Mouse (Mus musculus) left cerebral cortex, adult 2 months (tissue): ENCODE data around the gene Polr2g. TPM values are rescaled to one million over a fixed set of nuclear protein-coding genes. Genes with fewer than 3 reads are reported as not detected.

ENCODE experiments used
- DNase-seq, 2 experiments: peaks; one replicate each; pipeline ENCODE4 v3.0.0; 2021 to 2022; ENCODE audit warnings: low spot score in 2 of 2, mixed read lengths in 1 of 2; ENCODE audit errors: extremely low spot score in 1 of 2
- H3K27ac ChIP-seq: fragments of 200-600 bp; 2 replicates; pipeline ENCODE4 v1.8.1; 2022
- H3K4me3 ChIP-seq: fragments of 200-600 bp; 2 replicates; pipeline ENCODE4 v1.8.1; 2022
- CTCF ChIP-seq: fragments of 200-600 bp; IDR thresholded peaks from 2 replicates; pipeline ENCODE4 v1.8.1; 2022; ENCODE audit warnings: antibody characterized with exemption, mild to moderate bottlenecking, moderate library complexity
- intact Hi-C: fragments of 180-260 bp; cut with DNase I; formaldehyde crosslinking; loops from one replicate; pipeline ENCODE4 v1.15.1; 2025
- total RNA-seq, 2 experiments: library from RNA; stranded (reverse); gene quantifications; 2 replicates each; pipeline ENCODE4 v1.2.3; 2021

Polr2g gene
- total RNA-seq, 2 experiments from 2014 or later: 96.6 to 105 TPM

DNA sequence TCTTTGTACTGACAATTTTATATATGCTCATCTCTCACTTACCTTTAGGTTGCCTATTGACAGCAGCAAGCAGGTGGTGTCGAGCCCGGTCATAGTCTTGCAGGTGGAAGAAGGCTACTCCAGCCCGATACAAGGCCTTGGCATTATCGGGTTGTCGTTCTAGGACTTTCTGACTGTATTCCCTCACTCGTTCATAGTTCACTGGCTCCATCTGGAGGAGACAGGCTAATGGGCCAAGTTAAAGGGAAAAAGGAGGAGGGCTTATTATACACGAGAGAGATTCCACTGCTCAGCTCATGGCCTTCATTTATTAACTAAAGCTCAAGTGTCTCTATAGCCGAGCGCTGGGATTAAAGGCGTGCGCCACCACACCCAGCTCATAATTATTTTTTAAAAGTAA lies 17.4 kb upstream of the Polr2g start:
- peak; percentile 19 for TF ChIP-seq CTCF
- no peak for DNase-seq
- intact Hi-C loops: loop anchor here (5.0 kb wide), 1 partner anchor 249 kb away; no protein-coding TSS in a partner anchor
- Histone ChIP-seq H3K4me3 (no peak overlapping the region), H3K27ac (no peak overlapping the region)

DNA sequence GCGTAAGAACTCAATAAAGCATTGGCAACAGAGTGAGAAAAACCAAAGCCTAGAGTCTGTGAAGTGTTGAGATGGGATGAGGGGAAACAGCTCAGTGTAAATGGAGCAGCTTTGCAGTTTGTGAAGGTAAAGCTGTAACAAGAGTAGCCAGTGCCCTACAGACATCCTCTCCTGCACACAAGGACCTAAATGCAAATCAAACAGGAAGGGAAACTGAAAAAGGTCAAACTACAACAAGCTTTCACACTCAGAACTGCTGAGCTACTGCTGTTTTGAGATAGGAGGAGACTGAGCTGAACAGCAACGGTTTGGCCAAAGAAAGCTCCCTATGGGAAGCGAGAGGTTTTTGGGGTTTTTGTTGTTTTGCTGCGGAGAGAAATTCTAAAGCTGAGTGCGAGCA lies 8.4 kb upstream of the Polr2g start:
- Histone ChIP-seq H3K27ac (no peak overlapping the region), H3K4me3 (no peak overlapping the region)
- no peak for TF ChIP-seq CTCF
- no peak for DNase-seq
- intact Hi-C loops: no loop called here

DNA sequence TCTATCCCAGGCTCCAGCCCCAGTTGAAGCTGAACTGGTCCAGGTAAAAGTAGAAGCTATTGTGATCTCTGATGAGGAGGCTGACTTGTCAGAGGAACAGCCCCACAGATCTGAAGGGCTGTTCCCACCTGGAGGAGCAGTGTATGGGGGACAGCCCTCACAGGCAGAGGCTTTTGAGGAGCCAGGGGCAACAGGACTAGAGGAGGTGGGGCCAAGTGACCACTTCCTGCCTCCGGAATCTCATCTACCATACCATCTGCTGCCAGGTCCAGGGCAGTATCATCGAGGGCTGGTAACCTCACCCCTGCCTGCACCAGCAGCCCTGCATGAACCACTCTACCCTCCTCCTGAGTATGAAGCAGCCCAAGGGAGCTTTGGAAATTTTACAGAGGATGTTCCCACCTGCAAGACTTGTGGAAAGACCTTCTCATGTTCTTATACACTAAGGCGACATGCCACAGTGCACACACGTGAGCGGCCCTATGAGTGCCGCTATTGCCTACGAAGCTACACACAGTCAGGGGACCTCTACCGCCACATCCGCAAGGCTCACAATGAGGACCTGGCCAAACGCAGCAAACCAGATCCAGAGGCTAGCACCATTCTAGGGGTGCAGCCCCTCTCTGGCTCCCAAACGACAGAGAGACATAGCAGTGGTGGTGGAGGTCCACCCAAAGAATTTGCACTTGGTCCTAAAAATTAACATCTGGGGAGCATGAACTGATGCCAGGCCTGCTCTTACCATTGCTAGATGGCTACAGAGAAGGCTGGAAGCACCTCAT lies 5.7 kb upstream of the Polr2g start:
- Histone ChIP-seq H3K4me3 (no peak overlapping the region), H3K27ac (no peak overlapping the region)
- DNase-seq: no peak
- TF ChIP-seq CTCF: no peak
- intact Hi-C loops: no loop called here

DNA sequence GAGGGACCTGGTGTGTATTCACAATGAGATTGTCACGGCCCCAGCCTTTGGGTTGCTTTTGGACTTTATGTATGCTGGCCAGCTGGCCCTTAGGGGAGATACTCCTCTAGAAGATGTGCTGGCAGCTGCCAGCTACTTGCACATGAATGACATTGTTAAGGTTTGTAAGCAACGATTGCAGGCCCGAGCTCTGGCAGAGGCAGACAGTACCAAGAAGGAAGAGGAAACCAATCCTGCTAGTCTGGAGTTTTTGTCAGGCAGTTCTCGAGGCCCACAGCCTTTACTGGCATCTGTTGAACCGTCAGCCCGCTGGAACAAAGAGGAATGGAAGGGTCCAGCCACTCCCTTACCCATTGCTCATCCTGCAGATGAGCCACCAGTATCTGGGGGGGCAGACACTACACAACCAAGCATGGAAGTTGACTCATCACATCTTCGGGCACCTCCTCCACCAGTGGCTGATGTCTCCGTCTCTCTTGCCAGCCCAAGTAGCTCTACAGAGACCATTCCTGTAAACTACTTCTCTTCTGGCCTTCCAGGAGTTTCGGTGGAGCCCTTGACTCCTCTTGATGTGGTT lies 4.9 kb upstream of the Polr2g start:
- DNase-seq: no peak
- Histone ChIP-seq H3K27ac (no peak overlapping the region), H3K4me3 (no peak overlapping the region)
- intact Hi-C loops: no loop called here
- TF ChIP-seq CTCF: no peak

DNA sequence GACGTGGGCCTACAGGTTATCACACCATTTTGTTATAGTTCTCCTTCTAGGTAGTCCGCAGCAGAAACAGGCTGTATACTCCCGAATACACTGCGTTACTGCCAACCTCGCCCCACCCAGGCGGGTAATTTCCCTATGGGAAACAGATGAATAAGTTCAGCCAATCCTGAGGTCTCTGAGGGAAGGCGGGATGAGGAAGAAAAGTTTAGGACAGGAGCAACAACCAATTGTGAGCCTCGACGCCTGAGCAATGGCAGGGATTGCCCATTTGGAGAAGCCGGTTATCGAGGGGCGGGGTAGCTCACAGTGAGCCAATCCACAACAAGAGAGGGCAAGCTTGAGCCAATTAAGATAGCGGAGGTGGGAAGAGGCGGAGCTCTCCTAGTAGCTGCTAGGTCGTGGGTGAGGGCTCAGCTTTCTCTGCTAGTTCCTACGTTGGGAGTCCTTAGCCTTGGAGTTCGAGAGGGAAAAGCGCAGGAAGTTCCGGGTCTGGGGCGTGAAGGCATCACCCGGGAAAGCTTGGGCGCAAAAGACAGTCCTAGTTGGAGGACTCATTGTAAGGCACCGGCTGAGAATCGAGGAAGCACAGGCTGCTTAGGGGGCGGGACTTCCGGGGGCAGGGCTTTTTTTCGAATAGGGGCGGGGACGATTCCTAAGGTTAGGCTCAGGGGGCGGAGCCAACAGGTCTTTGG lies 3.9 kb upstream of the Polr2g start, which contains the start of gene Zbtb3:
TSS of gene Zbtb3 (plus strand) at position 426 of the 692 bp plus-strand sequence.
- TF ChIP-seq CTCF: no peak
- intact Hi-C loops: loop anchor here (1.0 kb wide), 1 partner anchor 17 kb away; the partner anchor contains the start of gene Ttc9c
- peak; percentile 90 to 93 for DNase-seq
- Histone ChIP-seq H3K4me3 (peak within 1 kb of the TSS; percentile 51), H3K27ac (peak within 1 kb of the TSS; percentile 82)

DNA sequence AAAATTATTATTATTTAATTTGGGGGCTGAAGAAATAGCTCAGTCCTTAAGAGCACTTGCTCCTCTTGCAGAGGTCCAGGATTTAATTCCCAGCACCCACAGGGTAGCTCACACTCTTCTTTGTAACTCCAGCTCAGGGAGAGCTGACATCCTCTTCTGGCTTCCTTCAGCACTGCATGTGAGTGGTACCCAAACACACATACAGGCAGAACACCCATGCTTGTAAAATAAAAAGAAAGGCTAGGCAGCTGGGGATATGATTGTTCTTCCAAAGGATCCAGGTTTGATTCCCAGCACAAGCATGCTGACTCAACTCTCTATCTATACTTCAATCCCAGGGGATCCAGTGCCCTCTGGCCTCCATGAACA lies 554 bp upstream of the Polr2g start:
- Histone ChIP-seq H3K4me3 (peak overlapping the region; percentile 70), H3K27ac (peak overlapping the region; percentile 69)
- no peak; the same call in 1 of the 2 replicates for TF ChIP-seq CTCF
- intact Hi-C loops: loop anchor here (1.0 kb wide), 1 partner anchor 20 kb away; the partner anchor contains the start of gene Ttc9c
- no peak for DNase-seq

DNA sequence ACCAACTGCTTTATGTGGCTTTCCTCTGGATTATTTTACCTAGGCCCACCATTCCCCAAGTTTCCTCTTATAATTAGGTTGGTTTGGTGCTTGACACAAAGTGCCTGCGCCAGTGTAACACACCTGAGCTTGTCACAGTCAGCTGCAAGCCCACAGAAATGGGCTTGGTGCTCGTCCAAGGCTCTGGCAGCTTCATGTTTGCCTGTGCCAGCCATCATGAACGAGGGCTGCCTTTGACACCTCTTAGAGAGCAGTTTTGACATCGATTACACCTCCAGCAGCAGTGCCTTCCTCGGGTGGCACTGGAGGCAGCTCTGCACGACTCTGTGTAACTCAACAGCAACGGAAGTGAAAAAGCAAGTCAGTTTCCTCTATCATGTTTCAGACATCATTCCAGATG lies 8.2 kb downstream of the Polr2g start:
- H3K4me3 ChIP-seq: no peak overlapping the region
- intact Hi-C loops: no loop called here
- peak overlapping the region; percentile 86 for H3K27ac ChIP-seq
- TF ChIP-seq CTCF: no peak
- no peak for DNase-seq

DNA sequence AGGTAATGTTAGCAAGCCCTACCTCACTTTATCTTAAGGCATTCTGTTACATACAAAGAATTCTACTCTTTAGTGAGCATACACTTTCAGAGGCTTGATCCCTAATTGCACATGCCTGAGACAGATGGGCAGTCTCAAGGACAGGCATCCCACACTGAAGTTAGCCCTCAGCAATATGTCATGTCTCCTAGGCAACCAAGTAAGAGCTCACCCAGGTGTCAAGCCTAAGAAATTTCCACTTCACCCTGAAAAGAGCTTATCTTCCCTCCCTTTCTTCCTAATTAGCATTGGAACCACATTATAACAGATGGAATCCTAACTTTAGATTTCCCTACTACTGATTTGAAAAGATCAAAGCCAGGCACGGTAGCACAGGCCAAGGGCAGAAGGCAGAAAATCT lies 9.2 kb downstream of the Polr2g start:
- no peak for DNase-seq
- Histone ChIP-seq H3K4me3 (no peak overlapping the region), H3K27ac (peak overlapping the region; percentile 86)
- TF ChIP-seq CTCF: no peak
- intact Hi-C loops: no loop called here

DNA sequence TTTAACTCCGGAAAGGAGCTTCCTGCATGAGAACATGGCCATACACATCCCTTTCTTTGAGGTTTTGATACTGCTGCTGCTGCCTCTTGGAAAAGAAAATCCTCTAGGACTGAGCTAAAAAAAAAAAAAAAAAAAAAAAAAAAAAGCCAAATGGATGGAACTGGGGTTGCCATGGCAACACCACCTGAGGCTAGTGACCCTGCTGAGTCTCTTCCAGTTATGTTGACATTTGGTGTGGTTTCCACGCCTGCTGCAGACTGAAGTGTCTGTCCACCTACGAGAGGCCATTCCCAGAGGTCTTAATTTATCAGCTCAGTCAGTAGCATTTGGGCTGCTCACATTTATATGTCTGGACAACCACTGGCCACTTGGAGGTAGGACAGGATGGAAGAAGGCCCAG lies 9.9 kb downstream of the Polr2g start:
- TF ChIP-seq CTCF: no peak
- no peak for DNase-seq
- Histone ChIP-seq H3K4me3 (no peak overlapping the region), H3K27ac (peak overlapping the region; percentile 86)
- intact Hi-C loops: no loop called here

DNA sequence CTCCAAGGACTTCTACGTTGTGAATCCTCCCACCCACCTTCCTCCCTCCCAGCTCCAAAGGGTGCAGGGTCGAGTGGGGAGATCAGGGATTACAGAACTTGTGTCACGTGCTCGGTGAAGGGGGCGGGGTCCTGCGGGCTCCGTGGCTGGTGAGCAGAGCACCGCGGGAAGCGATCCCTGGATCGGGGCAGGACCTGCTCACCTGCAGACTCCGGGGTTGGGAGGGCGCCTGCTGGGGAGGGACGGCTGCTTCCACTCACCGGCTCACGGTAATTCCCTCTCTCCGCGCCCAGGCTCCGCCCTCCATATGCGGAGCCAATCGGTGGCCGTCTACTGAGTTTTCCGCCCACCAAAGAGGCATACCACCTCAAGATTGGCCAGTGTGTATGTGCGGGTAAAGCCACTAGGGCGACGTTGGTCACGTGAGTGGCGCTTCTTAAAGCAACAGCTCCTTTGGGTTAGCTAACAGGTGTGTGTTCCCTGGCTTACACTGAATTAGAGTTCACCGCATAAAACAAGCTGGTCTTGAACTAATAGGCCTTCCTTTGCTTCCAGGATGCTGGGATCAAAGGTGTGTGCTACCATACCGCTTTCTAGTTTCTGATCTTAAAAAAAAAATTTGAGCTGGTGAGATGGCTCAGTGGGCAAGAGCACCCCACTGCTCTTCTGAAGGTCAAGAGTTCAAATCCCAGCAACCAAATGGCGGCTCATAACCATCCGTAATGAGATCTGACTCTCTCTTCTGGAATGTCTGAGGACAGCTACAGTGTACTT lies 12.2 kb downstream of the Polr2g start, which contains the start of gene Taf6l:
TSS of gene Taf6l (minus strand) at position 410 of the 774 bp plus-strand sequence.
- TF ChIP-seq CTCF: peak; percentile 56
- Histone ChIP-seq H3K27ac (peak within 1 kb of the TSS; percentile 54; the same call in 1 of the 2 replicates), H3K4me3 (peak within 1 kb of the TSS; percentile 57)
- DNase-seq: peak; percentile 84 to 92
- intact Hi-C loops: no loop called here

DNA sequence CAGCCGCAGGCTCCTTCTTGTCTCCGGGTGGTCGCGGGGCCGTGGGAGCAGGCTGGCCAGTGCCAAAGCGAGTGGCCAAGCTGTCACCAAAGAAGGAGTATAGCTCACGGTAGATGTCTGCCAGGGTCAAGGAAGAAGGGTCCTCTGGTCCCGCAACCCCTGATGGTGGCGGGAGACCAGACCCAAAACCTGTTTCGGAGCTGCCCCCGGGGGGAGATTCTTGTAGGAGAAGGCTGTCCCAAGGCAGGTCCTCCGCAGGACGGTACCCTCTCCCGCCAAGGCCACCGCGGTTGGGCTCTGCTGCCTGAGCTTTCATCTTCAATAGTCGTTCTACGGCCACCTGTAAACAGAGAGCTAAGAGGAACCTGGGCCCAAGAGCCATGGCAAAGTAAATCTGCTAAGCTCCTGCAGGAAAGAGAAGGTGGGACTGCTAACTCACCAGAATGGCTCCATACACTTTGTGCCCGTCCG lies 23.4 kb downstream of the Polr2g start:
- intact Hi-C loops: loop anchor here (1.0 to 2.0 kb wide), 2 partner anchors 18 to 44 kb away; partner anchors contain the start of genes Nxf1 and Ttc9c
- no peak for DNase-seq
- no peak for TF ChIP-seq CTCF
- Histone ChIP-seq H3K4me3 (peak overlapping the region; percentile 80), H3K27ac (peak overlapping the region; percentile 97)
